Mouse (Mus musculus) midbrain, postnatal 0 days (tissue): Measurements from ENCODE around the gene Socs4. TPM values are rescaled to one million over a fixed set of nuclear protein-coding genes. Genes with fewer than 3 reads are reported as not detected.

Source experiments
- ATAC-seq: fragments of 200-750 bp; cut with Nextera tagmentation; 2 replicates; pipeline ENCODE4 v1.8.0; 2017; ENCODE audit warnings: moderate number of reproducible peaks, mild to moderate bottlenecking, moderate TSS enrichment, moderate library complexity; ENCODE audit not compliant: low FRiP score
- DNase-seq: peaks from one replicate; pipeline ENCODE4 v3.0.0-alpha.2; 2015; ENCODE audit warnings: low spot score
- H3K27ac ChIP-seq: fragments of 300-500 bp; sonication (generic); 2 replicates; pipeline ENCODE4 v1.5.1; 2014; ENCODE audit warnings: low read depth, mild to moderate bottlenecking, low read length, mixed read lengths
- H3K27me3 ChIP-seq: fragments of 300-500 bp; sonication (generic); 2 replicates; pipeline ENCODE4 v1.6.1; 2014; ENCODE audit warnings: low read length, control low read depth, mixed read lengths; ENCODE audit not compliant: insufficient read depth
- H3K36me3 ChIP-seq: fragments of 300-500 bp; sonication (generic); 2 replicates; pipeline ENCODE4 v1.6.1; 2014; ENCODE audit warnings: low read length, control low read depth, mixed read lengths; ENCODE audit not compliant: insufficient read depth
- H3K4me1 ChIP-seq: fragments of 300-500 bp; sonication (generic); 2 replicates; pipeline ENCODE4 v1.6.1; 2014; ENCODE audit warnings: mild to moderate bottlenecking, control low read depth, antibody characterized with exemption, low read length, mixed read lengths; ENCODE audit not compliant: insufficient read depth
- H3K4me2 ChIP-seq: fragments of 300-500 bp; sonication (generic); 2 replicates; pipeline ENCODE4 v1.6.1; 2014; ENCODE audit warnings: low read depth, mild to moderate bottlenecking, low read length, mixed read lengths; ENCODE audit not compliant: poor library complexity, severe bottlenecking
- H3K4me3 ChIP-seq: fragments of 300-500 bp; sonication (generic); 2 replicates; pipeline ENCODE4 v1.5.1; 2014; ENCODE audit warnings: low read depth, mild to moderate bottlenecking, low read length, moderate library complexity
- H3K9ac ChIP-seq: fragments of 300-500 bp; sonication (generic); replicated peaks from 2 replicates; pipeline ENCODE4 v1.6.1; 2014; ENCODE audit warnings: mild to moderate bottlenecking, low read length, moderate library complexity, mixed read lengths; ENCODE audit not compliant: poor library complexity, severe bottlenecking
- H3K9me3 ChIP-seq: fragments of 300-500 bp; sonication (generic); 2 replicates; pipeline ENCODE4 v1.6.1; 2016; ENCODE audit warnings: low read length, control low read depth
- CTCF ChIP-seq: IDR thresholded peaks from 2 replicates; pipeline ENCODE4 v1.5.1; 2016; ENCODE audit warnings: antibody characterized with exemption, mild to moderate bottlenecking
- WGBS: fragments of 180-500 bp; shearing (Covaris S2); extraction: QIAGEN DNeasy Blood & Tissue Kit; methylation state at CpG from one replicate; pipeline ENCODE4 v1.1.7; 2014; 5-methylcytosine and 5-hydroxymethylcytosine counted together
- polyA plus RNA-seq: library from polyadenylated mRNA; unstranded; fragments of >200 nt; fragmentation: Nextera tagmentation; extraction: Ambion mirVana; gene quantifications from 2 replicates; pipeline ENCODE4 v1.2.1, GENCODE M21; 2015
- total RNA-seq: library from RNA; depleted of rRNA; stranded (reverse); fragments of >200 nt; gene quantifications from 2 replicates; pipeline ENCODE4 v1.2.3, GENCODE M21; 2014; rRNA removed

The Socs4 gene
- total and polyA plus RNA-seq, 2 experiments from 2014 or later, result 2.7 to 7.9 TPM

DNA sequence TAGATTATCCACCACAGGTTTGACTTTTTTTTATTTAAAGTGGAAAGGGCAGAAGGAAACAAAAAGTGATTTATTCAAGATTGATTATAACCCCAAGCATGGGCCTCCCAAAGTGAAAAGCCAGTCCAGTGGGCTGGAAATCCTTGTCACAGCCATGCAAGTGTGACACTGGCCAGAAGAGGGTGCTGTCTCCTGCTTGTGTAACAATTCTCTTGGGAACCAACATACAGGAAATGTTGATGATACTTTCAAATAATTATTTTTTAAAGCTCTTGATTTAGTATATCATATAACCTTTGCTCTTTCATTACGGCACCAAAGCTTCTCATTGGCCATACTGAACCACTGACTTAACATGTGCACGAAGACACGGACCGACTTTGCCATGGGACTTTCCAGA, 58.1 kb downstream of the Socs4 start:
- Histone ChIP-seq H3K4me3 (no peak overlapping the region), H3K4me2 (no peak overlapping the region), H3K9me3 (no peaks in the 10 kb centered on the region), H3K36me3 (no peaks in the 10 kb centered on the region), H3K27me3 (no peaks in the 10 kb centered on the region), H3K4me1 (no peaks in the 10 kb centered on the region), H3K27ac (no peak overlapping the region), H3K9ac (no peak overlapping the region)
- TF ChIP-seq CTCF, result peak; percentile 89
- ATAC-seq, result no peak
- DNase-seq, result peak; percentile 58
- WGBS, result 81% methylated on average over 4 of the region's 4 CpGs

DNA sequence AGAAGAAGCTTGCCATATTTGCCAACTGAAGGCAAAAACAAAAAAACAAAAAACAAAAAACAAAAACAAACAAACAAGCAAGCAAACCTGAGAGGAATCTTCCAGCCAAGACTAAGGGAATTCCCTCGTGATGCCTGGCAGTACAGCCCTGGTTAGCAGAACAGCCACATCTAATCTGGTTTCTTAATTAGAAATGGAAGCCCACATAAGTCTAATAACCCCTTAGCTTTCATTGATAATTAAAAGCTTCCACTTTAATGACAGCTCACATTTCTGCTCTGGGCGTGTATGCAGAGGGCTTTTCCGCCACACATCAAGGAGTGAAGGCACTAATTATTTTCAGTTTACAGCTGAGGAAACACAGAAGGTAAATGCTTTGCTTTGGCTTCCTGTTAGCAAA, 58.6 kb downstream of the Socs4 start:
- WGBS, result 77% methylated on average over 3 of the region's 3 CpGs
- Histone ChIP-seq H3K4me1 (no peaks in the 10 kb centered on the region), H3K9me3 (no peaks in the 10 kb centered on the region), H3K9ac (no peak overlapping the region), H3K27ac (no peak overlapping the region), H3K36me3 (no peaks in the 10 kb centered on the region), H3K4me3 (no peak overlapping the region), H3K27me3 (no peaks in the 10 kb centered on the region), H3K4me2 (no peak overlapping the region)
- ATAC-seq (no peak), DNase-seq (peak; percentile 9)
- no peak for TF ChIP-seq CTCF

GRCm38 (mm10) chr14:47340231-47340925, 63.6 kb downstream of the Socs4 start:
- Histone ChIP-seq H3K4me1 (no peaks in the 10 kb centered on the region), H3K9me3 (no peaks in the 10 kb centered on the region), H3K4me2 (no peak overlapping the region), H3K4me3 (no peak overlapping the region), H3K9ac (no peak overlapping the region), H3K27me3 (no peaks in the 10 kb centered on the region), H3K27ac (no peak overlapping the region), H3K36me3 (no peaks in the 10 kb centered on the region)
- no peak for DNase-seq
- 89% methylated on average over 10 of the region's 10 CpGs for WGBS
- no peak for ATAC-seq
- no peak for TF ChIP-seq CTCF

GRCm38 (mm10) chr14:47341811-47342291, 65.1 kb downstream of the Socs4 start:
- no peaks in the 10 kb centered on the region for H3K4me1 ChIP-seq
- no peak overlapping the region for H3K9ac ChIP-seq
- DNase-seq (peak; percentile 30), ATAC-seq (no peak)
- H3K4me3 ChIP-seq, result no peak overlapping the region
- H3K27ac ChIP-seq, result no peak overlapping the region
- H3K4me2 ChIP-seq, result no peak overlapping the region
- no peaks in the 10 kb centered on the region for H3K9me3 ChIP-seq
- H3K36me3 ChIP-seq, result no peaks in the 10 kb centered on the region
- 55% methylated on average over 4 of the region's 4 CpGs for WGBS
- TF ChIP-seq CTCF, result no peak
- no peaks in the 10 kb centered on the region for H3K27me3 ChIP-seq

Other genes with a start within 250 kb of the Socs4 start
- 8.8 and 9.4 TPM in 2 replicates for gene Gch1, start 87.5 kb upstream of the Socs4 start, total RNA-seq
- gene Gch1, start 87.5 kb upstream of the Socs4 start, polyA plus RNA-seq, result 5.3 and 6.9 TPM in 2 replicates
- gene Wdhd1, start 74 bp upstream of the Socs4 start, total RNA-seq, result 9.8 and 12.3 TPM in 2 replicates
- gene Wdhd1, start 74 bp upstream of the Socs4 start, polyA plus RNA-seq, result 7.8 and 8.8 TPM in 2 replicates
- gene Mapk1ip1l, start 21.3 kb downstream of the Socs4 start, total RNA-seq, result 51.0 and 57.6 TPM in 2 replicates
- 29.9 and 36.3 TPM in 2 replicates for gene Mapk1ip1l, start 21.3 kb downstream of the Socs4 start, polyA plus RNA-seq
- 3.7 and 14.6 TPM in 2 replicates for gene Lgals3, start 90.8 kb downstream of the Socs4 start, total RNA-seq
- 5.2 and 6.3 TPM in 2 replicates for gene Lgals3, start 90.8 kb downstream of the Socs4 start, polyA plus RNA-seq
- gene Dlgap5, start 141.5 kb downstream of the Socs4 start, total RNA-seq, result 1.2 and 1.7 TPM in 2 replicates
- 1.9 and 2.2 TPM in 2 replicates for gene Dlgap5, start 141.5 kb downstream of the Socs4 start, polyA plus RNA-seq
- gene Fbxo34, start 173.5 kb downstream of the Socs4 start, total RNA-seq, result 29.7 and 29.9 TPM in 2 replicates
- 36.5 and 45.5 TPM in 2 replicates for gene Fbxo34, start 173.5 kb downstream of the Socs4 start, polyA plus RNA-seq